Mouse (Mus musculus) cerebellum, postnatal 25 days (tissue): ENCODE measurements around the gene Car5a.

Experiments used
- DNase-seq, 2 experiments: peaks; one replicate each; pipeline ENCODE4 v3.0.0; 2021; ENCODE audit warnings: mixed read lengths in 2 of 2

Gene Car5a

DNA sequence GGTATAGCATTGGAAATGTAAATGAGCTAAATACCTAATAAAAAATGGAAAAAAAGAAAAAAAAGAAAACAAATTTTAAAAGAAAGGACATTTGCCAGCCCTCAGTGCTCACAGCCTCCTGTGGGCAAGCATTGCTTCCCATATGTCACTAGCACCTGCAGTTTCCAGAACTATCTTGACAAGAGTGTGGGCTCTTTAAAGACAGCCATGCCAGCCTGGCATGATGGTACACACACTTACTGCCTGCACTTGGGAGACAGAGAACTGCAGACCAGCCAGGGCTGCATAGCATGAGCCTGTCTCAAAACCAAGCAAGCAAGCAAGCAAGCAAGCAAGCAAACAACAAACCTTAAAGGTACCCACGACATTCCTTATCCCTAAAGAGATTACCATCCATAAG, 39.3 kb downstream of the Car5a start:
- DNase-seq: peak in 1 of 2 experiments; percentile 42

DNA sequence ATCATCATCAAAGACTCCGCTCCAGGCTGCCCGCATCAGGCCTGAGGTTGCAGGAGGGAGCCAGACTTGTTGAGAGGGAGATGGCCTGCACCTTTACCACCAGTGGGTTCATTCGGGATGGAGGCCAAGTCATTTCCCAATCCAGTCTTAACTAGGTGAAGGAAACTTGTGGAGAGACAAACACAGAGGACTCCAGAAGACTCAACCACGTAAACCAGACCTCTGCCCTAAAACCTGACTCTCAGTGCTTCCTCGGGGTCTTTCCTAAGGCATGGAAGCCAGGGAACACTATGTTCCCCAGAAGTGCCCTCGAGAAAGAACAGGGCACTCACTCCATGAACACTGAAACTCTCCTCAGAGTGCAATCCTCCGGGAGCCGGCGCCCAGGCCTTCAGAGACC, 39.7 kb downstream of the Car5a start:
- peak in 1 of 2 experiments; percentile 21 for DNase-seq

GRCm38 (mm10) chr8:121903977-121904376, 40.7 kb downstream of the Car5a start:
- peak; percentile 81 to 85 for DNase-seq

DNA sequence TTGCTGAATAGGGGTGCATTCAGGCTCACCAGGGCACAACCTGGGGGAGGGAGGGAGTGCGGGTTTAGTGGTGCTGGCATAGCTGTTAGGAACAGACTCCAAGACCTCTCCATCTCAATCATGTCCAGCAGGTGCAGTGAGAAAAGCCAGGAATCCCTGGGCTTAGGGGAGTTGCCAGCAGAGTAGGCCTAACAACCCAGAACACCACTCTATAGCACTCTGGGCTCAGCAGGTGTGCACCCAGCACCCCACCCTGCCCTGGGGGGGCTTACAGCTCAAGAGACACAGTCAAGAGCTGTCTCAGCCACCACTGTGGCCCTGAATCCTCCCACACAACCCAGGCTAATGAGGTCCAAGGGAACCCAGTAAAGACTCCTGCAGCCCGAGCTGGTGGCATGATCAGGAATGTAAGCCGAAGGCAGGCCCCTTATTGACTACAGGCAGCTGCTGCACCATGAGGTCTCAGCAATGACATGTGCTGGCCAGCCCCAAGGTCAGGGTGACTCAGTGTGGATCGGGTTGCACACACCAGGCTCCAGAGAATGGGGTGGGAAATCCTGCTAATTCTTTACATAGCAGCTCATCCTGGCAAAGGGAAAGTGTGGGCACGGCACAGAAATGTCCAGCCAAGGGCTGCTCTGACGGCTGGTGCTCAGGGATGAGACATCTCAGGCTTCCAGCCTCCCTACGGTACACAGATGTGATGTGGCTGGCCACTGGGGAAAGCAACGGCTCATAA, 43.0 kb downstream of the Car5a start:
- peak in 1 of 2 experiments; percentile 45 for DNase-seq

GRCm38 (mm10) chr8:121899180-121900044, 45.3 kb downstream of the Car5a start:
- no peak for DNase-seq

DNA sequence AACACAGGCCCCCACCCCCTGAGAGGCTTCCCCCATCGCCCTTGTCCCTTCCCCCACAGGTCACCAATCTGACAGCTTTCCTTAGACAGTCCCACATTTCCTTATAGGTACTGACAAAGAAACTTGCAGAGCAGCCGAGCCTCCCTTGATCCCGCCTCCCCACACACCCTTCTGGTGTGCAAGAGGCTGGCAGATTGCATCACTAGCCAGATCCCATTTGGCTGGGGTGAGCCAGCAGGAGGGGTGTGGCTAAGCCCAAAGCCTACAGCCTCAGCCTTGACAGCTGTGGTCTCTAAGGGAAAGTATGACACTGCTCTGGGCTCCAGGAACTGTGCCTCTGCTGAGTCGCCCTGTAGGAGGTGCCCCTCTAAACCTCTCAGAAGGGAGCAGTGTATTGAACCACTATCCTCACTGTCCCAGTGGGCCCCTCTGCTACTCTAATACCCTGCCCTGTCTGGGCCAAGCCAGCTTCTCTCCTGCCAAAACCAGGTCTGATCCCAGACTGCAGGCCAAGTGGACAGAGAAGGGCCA, 46.2 kb downstream of the Car5a start:
- peak; percentile 64 to 73 for DNase-seq

DNA sequence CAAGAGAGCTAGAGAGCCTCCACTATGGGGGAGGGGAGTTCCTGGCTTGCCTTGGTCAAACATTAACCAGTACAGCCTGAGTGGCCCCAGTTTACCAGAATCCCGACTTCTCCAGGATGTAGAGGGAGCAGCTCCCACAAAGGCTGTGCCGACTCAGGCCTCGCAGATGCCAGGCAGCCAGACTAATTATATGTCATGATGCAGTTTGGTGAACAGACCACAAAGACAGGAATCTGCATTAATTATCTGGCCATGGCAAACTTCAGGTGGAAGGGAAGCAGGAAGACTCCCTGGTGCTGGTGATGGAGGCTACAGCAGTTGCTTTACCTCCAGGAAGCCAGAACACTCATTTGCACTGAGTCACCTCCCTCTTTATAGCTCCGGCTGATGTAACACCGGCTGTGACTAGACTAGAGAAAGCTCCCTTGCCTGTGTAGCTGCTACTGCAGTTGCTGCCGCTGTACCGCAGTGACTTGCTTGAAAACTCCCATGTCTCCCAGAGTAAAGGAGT, 46.8 kb downstream of the Car5a start:
- peak in 1 of 2 experiments; percentile 49 for DNase-seq

DNA sequence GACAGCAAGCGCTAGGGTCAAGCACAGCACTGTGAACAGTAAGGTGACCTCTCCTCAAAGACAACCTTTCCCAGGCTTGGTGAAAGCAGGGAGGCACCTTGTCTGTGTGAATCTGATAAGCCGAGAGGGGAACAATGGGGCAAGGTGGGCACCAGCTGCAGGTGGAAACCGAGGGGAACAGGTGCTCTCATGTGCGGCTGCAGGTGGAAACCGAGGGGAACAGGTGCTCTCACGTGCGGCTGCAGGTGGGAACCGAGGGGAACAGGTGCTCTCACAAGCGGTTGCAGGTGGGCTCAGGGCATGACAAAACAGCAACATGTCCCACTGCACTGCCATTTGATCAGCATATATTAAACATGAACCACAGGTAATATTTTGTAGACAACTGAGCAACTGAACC, 47.5 kb downstream of the Car5a start:
- DNase-seq: no peak

DNA sequence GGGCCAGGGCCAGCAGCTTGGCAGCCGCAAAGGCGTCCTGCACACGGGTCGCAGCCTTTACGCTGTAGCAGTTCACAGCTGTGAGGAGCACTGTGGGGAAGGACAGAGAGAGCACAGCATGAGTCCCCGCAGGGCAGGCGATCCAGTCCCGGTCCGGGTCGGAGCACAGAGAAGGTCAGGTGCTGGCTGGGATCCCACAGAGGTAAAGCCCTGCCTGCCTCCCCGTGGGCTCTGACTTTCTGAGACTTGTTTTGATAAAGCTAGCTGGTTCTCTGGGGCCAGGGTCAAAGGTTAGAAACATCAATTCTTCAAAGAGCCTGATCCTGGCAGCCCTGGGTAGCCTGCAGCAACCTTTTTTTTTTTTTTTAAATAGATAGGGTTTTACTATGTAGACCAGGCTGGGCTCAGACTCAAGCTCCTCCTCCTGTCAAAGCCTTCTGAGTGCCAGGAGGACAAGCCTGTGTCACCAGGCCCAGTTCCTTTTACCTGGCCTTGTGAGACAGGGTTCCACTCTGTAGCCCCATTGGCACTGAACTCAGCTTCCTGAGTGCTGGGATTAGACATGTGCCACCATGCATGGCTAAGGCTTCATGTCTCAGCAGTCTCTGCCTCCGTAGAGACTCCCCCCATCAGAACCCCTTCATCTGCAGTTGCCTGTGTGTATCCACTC, 48.1 kb downstream of the Car5a start:
- peak in 1 of 2 experiments; percentile 25 for DNase-seq

DNA sequence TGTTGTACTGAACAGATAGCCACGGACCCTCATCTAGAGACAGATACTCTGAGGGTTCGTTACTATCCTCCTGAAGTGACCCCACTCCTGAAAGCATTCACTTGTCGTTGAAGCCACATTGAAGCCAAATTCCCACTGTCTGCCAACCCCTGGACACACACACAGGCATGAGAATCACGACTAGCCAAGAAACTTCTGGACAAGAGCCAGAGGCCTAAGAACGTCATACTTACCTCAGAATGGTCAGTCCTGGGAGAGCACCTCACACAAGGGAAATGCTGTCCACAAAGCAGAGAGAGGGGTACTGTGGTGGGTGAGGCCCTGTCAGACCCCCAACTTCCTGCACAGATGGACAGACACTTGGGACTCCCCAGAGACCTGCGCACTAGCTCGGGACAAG, 48.8 kb downstream of the Car5a start:
- DNase-seq: peak in 1 of 2 experiments; percentile 47

- DNase-seq: peak in 1 of 2 experiments; percentile 22
These were observed 51.8 kb downstream of the Car5a start for GRCm38 (mm10) chr8:121892875-121893274.

DNA sequence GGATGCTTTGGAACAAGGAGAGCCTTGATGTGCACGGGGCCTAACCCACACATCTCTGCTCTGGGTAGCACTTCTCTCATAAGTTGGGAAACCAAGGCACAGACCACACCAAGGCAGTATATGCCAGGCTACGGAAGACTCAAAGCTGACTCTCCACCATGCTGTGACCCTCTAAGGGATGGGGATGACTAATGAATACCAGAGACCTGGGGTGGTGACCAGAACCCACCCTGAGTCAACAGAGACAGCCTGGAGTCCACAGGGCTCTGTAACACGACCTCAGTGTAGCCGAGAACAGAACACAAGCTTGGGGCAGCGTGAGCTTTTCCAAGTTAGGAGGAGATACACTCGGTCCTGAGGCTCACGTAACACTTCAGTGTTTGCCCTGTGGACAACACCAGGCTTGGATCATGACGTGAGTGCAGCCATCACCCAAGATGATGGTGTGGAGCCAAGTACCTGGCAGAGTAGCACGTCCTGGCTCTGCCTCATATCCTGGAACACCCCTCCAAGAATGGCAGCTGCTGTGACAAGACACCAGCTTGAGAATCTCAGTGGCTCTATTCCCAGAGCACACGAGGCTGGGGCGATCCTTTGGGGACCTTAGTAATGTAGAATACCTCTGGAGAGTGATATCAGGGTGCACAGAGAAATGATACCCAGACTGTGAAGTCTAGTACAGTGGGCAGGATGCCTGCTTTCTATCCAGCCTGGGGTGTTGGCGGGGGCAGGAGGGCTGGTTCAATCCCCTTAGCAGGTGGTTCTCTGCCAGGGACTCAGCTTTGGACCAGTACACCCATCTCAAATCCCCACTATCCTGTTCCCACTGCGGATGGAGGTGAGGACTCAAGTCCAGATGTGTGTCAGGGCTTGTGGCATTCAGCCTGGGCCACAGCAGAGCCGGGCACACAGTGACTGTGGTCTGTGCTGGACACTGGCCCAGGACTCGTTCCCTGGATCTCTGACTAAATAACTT, 54.6 kb downstream of the Car5a start:
- DNase-seq: peak in 1 of 2 experiments; percentile 49

DNA sequence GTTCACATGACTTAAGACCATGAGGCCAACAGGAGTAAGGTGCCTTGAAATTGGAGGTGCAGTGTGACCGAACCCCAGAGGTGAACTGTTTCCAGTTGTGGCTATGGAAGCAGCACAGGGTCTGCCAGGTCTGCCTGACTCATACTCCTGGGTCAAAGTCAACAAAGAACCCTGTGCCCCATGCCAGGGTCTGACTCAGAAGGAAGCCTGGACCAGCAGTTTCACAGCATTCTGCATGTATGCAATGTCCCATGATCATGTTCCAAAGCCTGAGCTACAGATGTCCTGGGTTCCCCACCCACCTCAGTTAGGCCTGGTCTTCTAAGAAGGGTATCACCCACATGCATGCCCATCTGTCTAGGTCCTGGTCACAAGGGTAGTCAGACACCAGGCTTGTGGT, 55.4 kb downstream of the Car5a start:
- no peak for DNase-seq

DNA sequence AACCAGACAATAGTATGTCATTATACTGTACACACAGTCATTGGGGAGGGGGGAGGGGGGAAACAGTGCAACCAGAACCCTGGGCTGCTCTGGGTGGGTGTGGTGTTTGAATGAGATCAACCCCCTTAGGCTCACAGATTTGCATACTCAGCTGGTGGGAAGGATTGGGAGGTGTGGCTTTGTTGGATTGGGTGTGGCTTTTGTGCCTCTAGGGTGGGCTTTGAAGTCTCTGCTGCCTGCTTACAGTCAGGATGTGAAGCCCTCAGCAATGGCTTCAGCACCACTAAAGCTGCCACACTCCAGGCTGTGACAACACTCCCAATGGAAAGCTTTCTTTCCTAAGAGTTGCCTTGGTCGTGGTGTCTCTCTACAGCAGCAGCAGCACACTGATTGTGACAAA, 57.2 kb downstream of the Car5a start:
- DNase-seq: no peak

DNA sequence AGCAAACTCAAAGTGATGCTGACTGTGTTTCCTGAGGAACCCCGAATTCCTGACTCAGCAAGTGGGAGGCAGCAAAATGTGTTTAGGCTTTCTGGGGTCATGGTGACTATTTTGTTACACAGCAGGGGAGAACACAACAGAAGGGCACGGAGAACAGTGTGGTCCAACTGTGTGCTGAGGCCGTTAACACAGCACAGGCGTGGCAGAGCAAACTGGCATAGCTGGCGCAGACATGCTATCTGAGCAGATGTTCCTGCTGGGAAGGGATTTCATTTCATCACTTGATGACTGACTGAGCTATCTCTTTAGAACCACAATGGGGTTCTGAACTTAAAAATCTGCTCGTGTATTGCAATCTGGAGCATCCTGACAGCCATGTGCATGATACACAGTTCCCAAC, 59.3 kb downstream of the Car5a start:
- no peak for DNase-seq

GRCm38 (mm10) chr8:121885001-121885400, 59.7 kb downstream of the Car5a start:
- DNase-seq: no peak

DNA sequence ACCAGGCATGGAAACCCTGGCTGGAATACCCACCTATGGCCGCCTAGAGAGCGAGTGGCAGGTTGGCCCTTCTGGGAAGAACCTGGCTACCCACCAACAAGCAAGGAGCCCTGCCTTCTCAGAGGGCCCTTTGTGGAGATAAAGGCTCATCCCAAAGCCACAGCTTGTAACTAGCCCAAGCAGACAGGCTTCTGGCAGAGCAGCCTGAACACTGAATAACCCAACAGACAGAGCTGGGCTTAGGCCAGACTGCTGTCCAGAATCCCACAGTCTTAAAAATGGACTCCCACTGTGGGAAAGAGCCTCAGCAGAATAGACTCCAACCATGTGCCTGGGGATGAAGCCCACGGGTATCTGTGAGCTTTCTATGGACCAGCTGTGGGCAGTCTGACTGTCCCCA, 60.5 kb downstream of the Car5a start:
- DNase-seq: peak in 1 of 2 experiments; percentile 58

GRCm38 (mm10) chr8:121881921-121882320, 62.8 kb downstream of the Car5a start:
- DNase-seq: no peak

DNA sequence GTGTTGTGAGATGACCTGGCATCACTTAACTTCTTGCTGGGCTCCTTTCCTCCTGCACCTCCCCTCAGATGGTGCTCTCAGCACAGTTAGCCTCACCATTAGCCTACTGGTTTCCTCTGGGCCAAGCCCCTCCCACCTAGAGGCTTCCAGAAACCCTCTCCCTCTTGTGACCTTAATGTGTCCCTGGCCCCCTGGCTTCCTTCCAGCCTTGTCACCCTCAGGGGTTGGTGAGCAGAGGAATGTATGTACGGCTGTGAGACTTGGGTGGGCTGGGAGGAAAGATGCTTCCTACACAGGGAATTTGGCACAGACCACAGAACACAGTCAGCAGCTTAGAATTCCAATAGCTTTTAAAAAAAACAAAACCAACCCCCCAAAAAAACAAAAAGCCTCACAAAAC, 63.9 kb downstream of the Car5a start:
- peak in 1 of 2 experiments; percentile 27 for DNase-seq

- no peak for DNase-seq
These were observed 65.0 kb downstream of the Car5a start for GRCm38 (mm10) chr8:121879712-121880111.

DNA sequence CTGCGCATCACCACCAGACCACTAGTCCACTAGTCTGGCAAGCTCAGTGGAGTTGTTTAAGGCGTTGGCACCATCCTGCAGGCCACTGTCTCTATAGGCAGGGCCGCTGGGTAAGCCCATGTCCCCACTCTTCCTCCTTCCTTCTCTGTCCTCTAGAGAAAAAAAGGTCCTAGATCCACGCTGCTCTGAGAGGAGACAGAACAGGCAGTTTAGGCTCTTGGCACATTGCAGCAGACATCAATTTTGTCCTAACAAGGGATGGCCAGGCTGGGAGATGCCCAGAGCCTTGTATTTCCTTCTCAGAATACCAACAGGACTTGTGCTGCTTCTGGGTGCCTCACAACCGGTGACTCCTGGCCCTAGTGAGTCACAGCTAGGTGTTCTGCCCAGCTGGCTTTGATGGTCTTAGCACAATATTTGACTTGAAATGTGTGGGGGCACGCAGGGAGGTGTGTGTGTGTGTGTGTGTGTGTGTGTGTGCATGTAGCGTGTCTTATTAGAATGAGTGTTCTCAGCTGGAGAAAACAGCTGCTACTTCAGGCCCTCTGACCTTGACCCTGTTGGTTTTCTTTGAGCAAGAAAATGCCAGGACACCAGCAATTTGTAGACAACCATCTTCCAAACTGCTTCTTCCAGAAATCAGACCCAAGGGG, 66.8 kb downstream of the Car5a start:
- no peak for DNase-seq
